Mouse (Mus musculus) adrenal gland, adult 8-10 months (tissue): ENCODE measurements around the gene Stpg4. TPM values are rescaled to one million over a fixed set of nuclear protein-coding genes. Genes with fewer than 3 reads are reported as not detected.

Experiments
- DNase-seq: peaks from one replicate; pipeline ENCODE4 v3.0.0; 2022
- total RNA-seq, 4 experiments: library from RNA; stranded (reverse); gene quantifications; 2 replicates each; pipeline ENCODE4 v1.2.4; 2022

Stpg4 gene
- total RNA-seq, 4 experiments from 2014 or later, result not detected

GRCm38 (mm10) chr17:87350471-87351240 is 76.9 kb downstream of the Stpg4 start:
- no peak for DNase-seq

GRCm38 (mm10) chr17:87349575-87349974 is 78.0 kb downstream of the Stpg4 start:
- no peak for DNase-seq

GRCm38 (mm10) chr17:87349069-87349468 is 78.5 kb downstream of the Stpg4 start:
- DNase-seq, result no peak

- no peak for DNase-seq
Observed at GRCm38 (mm10) chr17:87348353-87348752, 79.2 kb downstream of the Stpg4 start.

- DNase-seq, result no peak
Observed at GRCm38 (mm10) chr17:87345252-87345593, 82.3 kb downstream of the Stpg4 start.

- DNase-seq, result no peak
Observed at GRCm38 (mm10) chr17:87344441-87345251, 82.9 kb downstream of the Stpg4 start.

- DNase-seq, result no peak
Observed at GRCm38 (mm10) chr17:87343060-87343703, 84.4 kb downstream of the Stpg4 start.

Other genes with a start within 250 kb of the Stpg4 start
- 100 to 1,000 TPM; 212 to 358 (median 282) TPM for gene Mcfd2, start 161.8 kb downstream of the Stpg4 start, total RNA-seq
- 10 to 100 TPM; 13.5 to 18.6 (median 15.2) TPM for gene Ttc7, start 144.9 kb downstream of the Stpg4 start, total RNA-seq
- 100 to 1,000 TPM; 507 to 545 (median 540) TPM for gene Calm2, start 19.2 kb upstream of the Stpg4 start, total RNA-seq
- gene Epcam, start 208.2 kb upstream of the Stpg4 start, total RNA-seq, result under 1 TPM in 2 of 4 experiments, not detected in 2; 0.32 to 0.56 TPM
- 10 to 100 TPM; 20.8 to 27.1 (median 23.5) TPM for gene Msh2, start 244.6 kb upstream of the Stpg4 start, total RNA-seq